Mouse (Mus musculus) ovary, postnatal 14 days (tissue): ENCODE results near the gene Il23a.
A peak's percentile ranks its signal among the peaks of the same experiment; 100 is the strongest.
"Not testable (repeated sequence)": the region's sequence is repeated elsewhere in the genome, so short reads cannot be mapped to it uniquely, and the experiment has no call there.

Experiments used
- DNase-seq: peaks from one replicate; pipeline ENCODE4 v3.0.0; 2022; ENCODE audit warnings: low spot score

Il23a gene

GRCm38 (mm10) chr10:128298702-128299171 is at the start of gene Il23a:
TSS of gene Il23a (minus strand) at chr10:128298752.
- DNase-seq: no peak

GRCm38 (mm10) chr10:128347541-128347940 is 49.0 kb upstream of the Il23a start:
- DNase-seq: no peak

DNA sequence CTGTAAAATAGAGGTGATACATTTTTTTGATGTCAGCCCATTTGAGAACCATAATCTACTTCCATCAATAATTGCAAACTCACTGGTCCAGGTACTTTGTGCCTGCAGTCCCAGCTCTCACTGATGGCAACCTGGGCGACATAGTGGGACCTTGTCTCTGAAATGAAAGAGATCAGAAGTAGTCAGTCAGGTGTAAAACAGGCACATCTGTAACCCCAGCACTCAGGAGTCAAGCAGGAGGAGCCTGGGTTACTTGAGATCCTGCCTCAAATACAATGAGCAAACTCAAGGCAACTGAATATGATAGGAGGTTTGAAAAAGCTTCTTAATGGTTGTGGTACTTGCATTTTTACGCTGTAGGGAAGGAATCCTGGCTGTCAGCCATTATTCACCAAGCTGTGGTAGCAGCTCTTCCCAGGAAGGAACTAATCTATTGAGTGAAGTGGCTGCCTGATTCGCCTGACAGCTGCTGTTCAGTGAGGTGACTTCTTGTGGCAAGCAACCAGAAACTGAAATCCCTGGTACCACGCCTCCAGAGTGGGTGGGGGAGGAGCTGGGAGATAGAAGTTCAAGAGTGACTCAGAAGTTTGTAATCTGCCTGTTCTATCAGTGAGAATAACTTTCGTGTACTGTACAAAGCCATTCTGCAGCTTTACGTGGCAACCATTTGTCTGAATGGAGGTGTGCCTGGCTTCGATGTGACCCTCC is 46.2 kb upstream of the Il23a start:
- DNase-seq: no peak

- DNase-seq: no peak
Observed at GRCm38 (mm10) chr10:128343436-128343835, 44.9 kb upstream of the Il23a start.

DNA sequence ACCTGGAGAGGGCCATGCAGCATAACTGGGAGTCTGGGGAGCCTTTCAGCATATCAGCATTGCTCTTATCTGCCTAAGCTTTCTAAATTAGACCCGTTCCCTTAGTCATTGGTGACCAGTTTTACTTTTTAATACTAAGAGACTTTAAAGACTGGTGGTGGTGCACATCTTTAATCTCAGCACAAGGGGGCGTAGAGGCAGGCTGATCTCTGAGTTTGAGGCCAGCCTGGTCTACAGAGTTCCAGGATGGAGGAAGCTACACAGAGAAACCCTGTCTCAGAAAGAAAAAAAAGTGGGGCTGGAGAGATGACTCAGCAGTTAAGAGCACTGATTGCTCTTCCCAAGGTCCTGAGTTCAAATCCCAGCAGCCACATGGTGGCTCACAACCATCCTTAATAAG is 41.7 kb upstream of the Il23a start:
- DNase-seq: no peak

GRCm38 (mm10) chr10:128338948-128339347 is 40.4 kb upstream of the Il23a start:
- no peak for DNase-seq

DNA sequence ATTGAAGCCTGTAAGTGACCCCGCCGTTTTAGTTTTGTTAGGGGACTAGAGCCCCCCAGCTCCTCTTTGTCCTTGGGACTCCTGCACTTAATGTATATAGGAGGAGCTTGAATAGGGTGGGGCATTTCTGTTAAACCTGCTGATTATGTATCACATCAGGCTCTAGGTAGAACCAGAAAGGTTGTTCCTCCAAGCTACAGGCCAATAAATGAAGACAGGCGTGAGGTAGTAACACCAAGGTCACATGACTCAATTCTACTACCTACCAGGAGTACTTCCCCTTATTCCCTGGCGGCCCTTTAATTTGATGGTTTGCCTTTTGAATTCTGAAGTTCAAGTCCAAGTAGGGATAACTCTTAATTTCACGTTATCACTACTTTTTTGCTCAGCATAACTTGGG is 39.9 kb upstream of the Il23a start:
- no peak for DNase-seq

DNA sequence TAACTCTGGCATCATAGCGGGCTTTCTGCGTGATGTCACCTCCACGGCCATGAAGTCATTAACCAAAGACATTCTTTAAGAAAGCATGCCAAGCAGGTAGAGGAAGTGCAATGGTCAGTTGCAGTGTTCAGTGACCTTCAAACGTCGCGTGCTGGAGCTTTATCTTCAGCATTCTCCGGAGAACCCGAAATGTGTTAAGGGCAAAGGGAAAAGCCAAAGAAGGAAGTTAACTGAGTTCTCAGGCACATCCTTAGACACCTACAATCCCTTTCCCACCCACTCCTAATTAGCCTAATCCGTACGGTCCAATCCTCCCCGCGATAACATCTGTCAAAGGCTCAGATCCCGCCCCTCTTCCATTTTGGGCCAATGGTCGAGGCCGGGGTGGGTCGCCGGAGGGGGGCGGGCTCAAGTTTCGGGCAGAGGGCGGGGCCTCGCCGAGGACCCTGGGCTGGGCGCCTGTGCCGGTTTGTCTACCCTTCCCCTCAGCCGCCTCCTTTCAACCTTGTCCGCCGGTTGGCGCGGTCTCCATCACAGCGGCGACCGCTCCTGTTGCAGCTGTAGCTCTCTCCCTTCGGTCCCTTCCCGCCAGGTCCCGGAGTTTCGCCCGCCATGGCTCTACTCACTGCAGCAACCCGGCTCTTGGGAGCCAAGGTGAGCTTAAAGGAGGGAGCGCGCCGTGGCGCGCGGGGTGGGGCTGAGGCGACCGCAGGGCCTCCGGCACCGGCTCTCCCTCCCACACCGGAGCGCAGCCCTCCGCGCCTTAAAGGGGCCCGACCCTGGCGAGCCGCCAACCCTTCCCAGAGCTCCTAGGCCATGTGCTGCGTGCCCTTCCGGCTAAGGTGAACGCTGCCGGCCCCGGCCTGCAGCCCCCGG is 39.0 kb upstream of the Il23a start, which contains the start of gene Cs:
Gene Cs, plus strand, starts transcription at position 429 of the 876 bp plus-strand sequence.
- peak; percentile 94 for DNase-seq

DNA sequence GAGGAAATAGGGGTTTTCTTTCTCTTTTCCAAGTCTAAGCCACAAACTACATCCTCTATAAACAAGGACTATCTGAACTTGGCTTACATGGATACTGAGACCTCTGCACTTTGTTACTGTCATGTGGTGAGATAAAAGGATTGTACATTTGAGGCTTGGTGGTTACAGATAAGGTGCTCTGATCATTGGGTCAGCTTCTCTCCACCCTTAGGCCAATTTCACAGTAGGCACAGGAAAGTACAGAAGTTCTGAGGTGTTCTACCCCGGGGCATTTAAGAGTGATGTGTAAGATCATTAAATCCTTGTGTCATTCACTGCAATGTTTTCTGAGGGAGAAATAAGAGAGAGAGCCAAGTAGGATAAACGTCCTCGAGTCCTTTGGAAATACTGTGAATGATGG is 38.0 kb upstream of the Il23a start:
- no peak for DNase-seq

GRCm38 (mm10) chr10:128336195-128336594 is 37.6 kb upstream of the Il23a start:
- DNase-seq: no peak

DNA sequence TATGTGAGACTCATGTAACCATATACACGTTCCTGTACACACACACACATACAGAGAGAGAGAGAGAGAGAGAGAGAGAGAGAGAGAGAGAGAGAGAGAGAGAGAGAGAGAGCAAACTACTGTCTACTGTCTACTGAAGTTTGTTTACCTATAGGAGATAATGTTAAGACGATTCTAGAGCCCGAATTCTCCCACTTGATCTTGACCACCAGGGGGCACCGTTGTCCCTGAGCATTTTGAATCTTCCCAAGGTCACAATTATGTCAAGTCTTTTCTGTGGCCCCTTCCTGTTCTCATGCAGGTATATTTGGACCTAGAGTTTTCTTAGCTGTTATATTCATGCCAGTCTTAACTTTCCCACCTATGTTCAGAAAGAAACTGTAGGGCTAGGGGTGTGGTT is 37.0 kb upstream of the Il23a start:
- peak; percentile 70 for DNase-seq

DNA sequence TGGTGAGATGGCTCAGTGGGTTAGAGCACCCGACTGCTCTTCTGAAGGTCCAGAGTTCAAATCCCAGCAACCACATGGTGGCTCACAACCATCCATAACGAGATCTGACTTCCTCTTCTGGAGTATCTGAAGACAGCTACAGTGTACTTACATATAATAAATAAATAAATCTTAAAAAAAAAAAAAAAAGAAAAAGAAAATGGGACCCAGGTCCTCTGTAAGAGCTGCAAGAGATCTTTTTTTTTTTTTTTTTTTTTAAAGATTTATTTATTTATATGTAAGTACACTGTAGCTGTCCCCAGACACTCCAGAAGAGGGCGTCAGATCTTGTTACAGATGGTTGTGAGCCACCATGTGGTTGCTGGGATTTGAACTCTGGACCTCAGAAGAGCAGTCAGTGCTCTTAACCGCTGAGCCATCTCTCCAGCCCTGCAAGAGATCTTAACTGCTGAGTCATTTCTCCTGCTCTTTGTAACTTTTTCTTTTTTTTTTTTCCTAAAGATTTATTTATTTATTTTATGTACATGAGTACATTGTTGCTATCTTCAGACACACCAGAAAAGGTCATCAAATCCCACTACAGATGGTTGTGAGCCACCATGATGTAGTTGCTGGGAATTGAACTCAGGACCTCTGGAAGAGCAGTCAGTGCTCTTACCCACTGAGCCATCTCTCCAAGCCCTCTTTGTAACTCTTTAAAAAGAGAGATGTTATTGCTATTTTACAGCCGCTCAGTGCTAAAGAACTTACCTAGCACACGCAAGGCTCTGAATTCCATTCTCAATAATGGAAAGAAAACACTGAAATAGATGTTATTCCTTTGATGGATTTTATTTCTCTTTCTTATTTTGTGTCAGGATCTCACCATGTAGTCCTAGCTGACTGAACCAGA is 34.1 kb upstream of the Il23a start:
- not testable (repeated sequence) for DNase-seq

DNA sequence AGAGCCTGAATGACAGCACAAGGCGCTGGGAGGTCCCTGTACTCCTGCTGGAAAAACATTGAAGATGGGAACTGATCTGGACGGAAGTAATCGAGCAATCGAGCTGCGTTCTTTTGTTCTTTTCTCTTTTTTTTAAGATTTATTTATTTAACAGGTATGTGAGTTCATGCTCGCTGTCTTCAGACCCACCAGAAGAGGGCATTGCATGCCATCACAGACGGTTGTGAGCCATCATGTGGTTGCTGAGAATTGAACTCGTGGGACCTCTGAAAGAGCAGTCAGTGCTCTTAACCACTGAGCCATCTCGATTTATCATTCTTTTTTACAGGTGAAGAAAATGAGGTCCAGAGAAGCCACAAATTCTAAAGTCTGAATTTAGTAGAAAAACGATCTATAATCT is 29.1 kb upstream of the Il23a start:
- no peak for DNase-seq

DNA sequence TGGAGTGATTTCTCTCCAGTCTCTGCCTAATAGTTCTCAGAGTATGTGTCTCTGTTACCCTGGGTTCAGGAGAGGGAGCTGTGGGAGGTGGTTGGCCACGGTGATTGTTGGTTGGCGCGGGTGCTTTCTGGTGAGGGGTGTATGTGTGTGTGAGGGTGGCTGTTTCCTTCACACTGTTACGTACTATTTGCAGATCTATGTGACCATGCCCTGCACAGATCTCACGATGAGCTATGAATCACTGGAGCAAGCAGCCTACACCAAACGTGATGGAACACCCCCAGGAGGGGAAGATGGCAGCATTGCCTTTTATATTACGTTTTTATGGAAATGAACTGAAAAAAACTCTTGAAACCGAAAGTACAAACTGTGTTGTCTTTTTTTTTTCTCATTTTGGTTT is 28.3 kb upstream of the Il23a start:
- DNase-seq: no peak

DNA sequence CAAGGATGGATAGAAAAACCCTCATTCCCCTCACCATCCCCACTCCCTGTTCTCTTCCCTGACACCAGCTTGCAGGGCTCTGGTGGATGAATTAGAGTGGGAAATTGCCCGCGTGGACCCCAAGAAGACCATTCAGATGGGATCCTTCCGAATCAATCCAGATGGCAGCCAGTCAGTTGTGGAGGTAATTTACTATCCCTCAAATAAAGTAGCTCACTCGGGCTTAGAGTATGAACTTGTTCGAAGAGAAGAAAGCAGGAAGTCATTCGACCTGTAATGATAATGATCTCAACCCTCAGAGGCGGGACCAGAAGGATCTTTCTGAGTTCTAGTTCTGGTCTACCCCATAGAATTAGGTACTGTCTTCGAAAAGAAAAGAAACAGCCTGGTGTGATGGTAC is 25.0 kb upstream of the Il23a start:
- DNase-seq: no peak

DNA sequence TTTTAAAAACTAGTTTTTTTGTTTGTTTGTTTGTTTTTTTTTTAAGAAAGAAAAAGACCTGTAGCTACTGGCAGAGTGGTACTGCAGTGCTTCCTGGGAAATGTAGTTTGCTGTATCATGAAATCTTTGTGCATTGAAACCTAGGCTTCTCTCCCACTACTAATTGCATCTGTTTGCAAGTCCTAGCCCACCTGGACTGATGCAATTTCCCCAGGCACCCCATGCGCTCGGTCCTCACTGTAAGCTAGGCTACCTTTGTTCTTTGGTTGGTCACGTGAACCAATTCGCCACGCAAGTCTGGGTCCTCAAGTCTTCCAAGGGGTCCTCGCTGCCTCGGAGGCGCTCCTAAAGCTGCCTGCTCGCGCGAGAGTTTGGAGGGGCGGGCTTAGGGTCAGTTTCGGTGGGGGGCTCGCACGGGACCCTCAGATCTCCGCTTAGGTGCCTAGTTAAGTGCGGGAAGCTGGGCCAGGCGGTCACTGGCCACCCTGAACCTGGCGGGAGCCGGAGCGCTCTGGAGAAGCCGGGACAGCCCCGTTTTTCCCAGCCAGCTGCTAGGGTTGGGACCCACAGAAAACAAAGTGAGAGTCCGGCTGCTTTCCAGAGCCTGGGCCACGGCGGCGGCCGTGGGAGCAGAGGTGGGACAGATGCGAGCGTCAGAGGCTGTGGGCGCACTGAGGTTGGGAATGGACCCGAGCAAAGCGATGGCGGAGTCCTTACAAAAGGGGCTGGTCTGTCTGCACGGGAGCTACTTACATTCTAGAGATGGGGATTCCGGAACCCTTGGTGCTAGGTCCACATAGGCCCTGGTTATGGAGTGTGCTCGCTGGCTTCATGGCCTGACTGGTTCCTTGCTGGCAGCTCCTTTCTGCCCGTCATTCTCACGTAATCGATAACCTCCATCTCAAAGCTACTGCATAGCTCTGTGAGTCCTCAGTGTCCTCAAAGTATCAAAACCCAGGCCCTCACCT is 23.9 kb upstream of the Il23a start, which contains the start of gene Cnpy2:
Gene Cnpy2, plus strand, starts transcription at position 319 of the 968 bp plus-strand sequence.
- peak; percentile 82 for DNase-seq

DNA sequence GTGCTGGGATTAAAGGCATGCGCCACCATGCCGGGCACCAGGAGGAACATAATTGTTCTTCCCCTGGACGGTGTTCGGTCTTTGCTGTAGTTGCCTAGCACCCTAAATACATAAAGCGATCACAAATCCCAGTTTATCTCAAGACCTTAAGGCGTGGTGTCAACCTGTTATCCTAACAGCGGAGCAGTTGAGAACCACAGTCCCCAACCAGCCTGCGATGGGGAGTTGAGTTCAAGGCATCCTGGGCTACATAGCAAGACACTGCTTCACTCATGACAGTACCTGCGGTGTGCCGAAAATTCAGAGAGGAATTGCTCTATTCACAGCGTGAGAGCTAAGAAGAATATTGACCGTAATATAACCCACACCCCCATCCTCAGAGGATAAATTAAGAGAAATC is 23.1 kb upstream of the Il23a start:
- no peak for DNase-seq

- DNase-seq: no peak
Observed at GRCm38 (mm10) chr10:128315578-128315977, 17.0 kb upstream of the Il23a start.

DNA sequence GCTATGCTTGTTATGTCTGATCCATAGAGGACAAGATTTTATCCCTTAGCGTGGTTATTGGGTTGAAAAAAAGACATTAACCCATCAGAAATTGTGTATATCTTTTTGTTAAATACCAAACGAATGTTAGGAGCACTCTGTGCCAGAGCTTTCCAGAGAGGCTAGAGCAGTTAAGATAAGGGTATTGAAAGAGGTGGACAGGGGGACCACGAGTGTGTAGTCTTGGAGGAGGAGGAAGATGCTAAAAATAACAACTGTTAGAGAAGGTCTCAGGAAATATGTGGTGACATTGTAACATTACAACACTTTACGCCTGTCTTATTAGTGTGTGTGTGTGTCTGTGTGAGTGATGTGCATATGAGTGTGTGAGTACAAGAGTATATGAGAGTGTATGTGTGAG is 12.3 kb upstream of the Il23a start:
- no peak for DNase-seq

GRCm38 (mm10) chr10:128310177-128310576 is 11.6 kb upstream of the Il23a start:
- DNase-seq: no peak

DNA sequence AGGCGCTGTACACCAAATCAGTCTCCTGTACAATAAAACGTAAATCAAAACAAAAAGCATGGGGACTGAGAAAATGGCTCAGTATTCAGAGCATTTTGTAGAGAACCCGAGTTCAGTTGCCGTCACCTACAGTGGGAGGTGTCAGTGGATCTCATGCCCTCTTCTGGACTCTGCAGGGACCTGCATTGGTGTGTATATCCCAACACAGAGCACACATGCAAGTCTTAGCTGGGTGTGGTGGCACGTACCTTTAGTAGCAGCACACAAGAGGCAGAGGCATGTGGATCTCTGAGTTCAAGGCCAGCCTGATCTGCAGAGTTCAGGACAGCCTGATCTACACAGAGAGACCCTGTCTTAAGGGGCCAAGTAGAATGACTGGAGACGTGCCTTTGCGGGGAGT is 11.1 kb upstream of the Il23a start:
- DNase-seq: no peak
